9 mouse cellular contexts compared by ENCODE assay signal in genomic region chr4:138537210-138538083, GRCm38 (mm10).
A peak's percentile ranks its signal among the peaks of the same experiment; 100 is the strongest.
DNase-seq lines count a peak whose midpoint lies in the region; ATAC-seq and TF ChIP-seq lines count a peak whose summit lies in the region.
"Had no signal": no experiment of that assay in that cellular context is flagged by ENCODE, and none has a peak within 500 bp of the region (broad histone marks: within the 10 kb centered on the region; RNA-seq: fewer than 3 reads in every experiment).

No protein-coding gene starts in this region.

- no peaks in the 10 kb centered on the region for H3K27me3 ChIP-seq in lung, embryonic 14.5 days (ENCODE audit: insufficient read depth, low read length)
- no peaks in the 10 kb centered on the region for H3K27me3 ChIP-seq in embryonic facial prominence, embryonic 11.5 days (ENCODE audit: control insufficient read depth, insufficient read depth, low read length)
- H3K27me3 ChIP-seq in kidney, embryonic 14.5 days (ENCODE audit: control insufficient read depth, insufficient read depth, low read length), result no peaks in the 10 kb centered on the region

- ATAC-seq in lung, embryonic 14.5 days (ENCODE audit: insufficient read depth), result no peak
- no peak for ATAC-seq in embryonic facial prominence, embryonic 11.5 days (replicated peaks; ENCODE audit: insufficient number of reproducible peaks, low FRiP score, low TSS enrichment, low read depth)
- peak; percentile 57; the same call in 1 of the 2 replicates for ATAC-seq in kidney, embryonic 14.5 days (ENCODE audit: low FRiP score, low TSS enrichment)
- ATAC-seq in megakaryocyte-erythroid progenitor cell, adult 5-6 weeks (replicated peaks; ENCODE audit: low FRiP score, low TSS enrichment, poor library complexity, severe bottlenecking), result no peak

- peak; percentile 62 for DNase-seq in lung, embryonic 14.5 days
- DNase-seq in lung, postnatal 25 days (ENCODE audit: low spot score), result no peak
- peak; percentile 53 for DNase-seq in embryonic facial prominence, embryonic 11.5 days (ENCODE audit: low spot score)
- peak; percentile 24 for DNase-seq in lung, postnatal 14 days
- peak; percentile 79 to 86 for DNase-seq in right cerebral cortex, postnatal 36 days (ENCODE audit: low spot score in 2 of 2)
- DNase-seq in spleen, postnatal 4 days (ENCODE audit: low spot score in 2 of 2), result no peak

- H3K27ac ChIP-seq in lung, embryonic 14.5 days (ENCODE audit: low read depth), result no peak overlapping the region
- no peak overlapping the region for H3K27ac ChIP-seq in embryonic facial prominence, embryonic 11.5 days (replicated peaks; ENCODE audit: low read depth, low read length)
- H3K27ac ChIP-seq in kidney, embryonic 14.5 days (ENCODE audit: low read depth, low read length), result no peak overlapping the region
- H3K27ac ChIP-seq: heart, embryonic 13.5 days had no signal

- H3K4me1 ChIP-seq in lung, embryonic 14.5 days (ENCODE audit: insufficient read depth), result no peaks in the 10 kb centered on the region
- H3K4me1 ChIP-seq in embryonic facial prominence, embryonic 11.5 days (ENCODE audit: control insufficient read depth, insufficient read depth, low read length), result no peaks in the 10 kb centered on the region
- H3K4me1 ChIP-seq in kidney, embryonic 14.5 days (ENCODE audit: control insufficient read depth, insufficient read depth, low read length), result 0 out of 2 replicates have a peak, but pooled peaks cover 2% of the 10 kb centered on the region
- H3K4me1 ChIP-seq: heart, embryonic 13.5 days had no signal

- H3K9ac ChIP-seq in lung, embryonic 14.5 days, result no peak overlapping the region
- H3K9ac ChIP-seq in embryonic facial prominence, embryonic 11.5 days (replicated peaks; ENCODE audit: low read length), result no peak overlapping the region
- no peak overlapping the region for H3K9ac ChIP-seq in kidney, embryonic 14.5 days (ENCODE audit: low read depth, low read length)
- H3K9ac ChIP-seq: heart, embryonic 13.5 days had no signal

- peak; percentile 38; the same call in 1 of the 2 replicates for TF ChIP-seq CTCF in lung, embryonic 14.5 days (IDR thresholded peaks at IDR 0.05; ENCODE audit: low read depth)

- H3K36me3 ChIP-seq in lung, embryonic 14.5 days (ENCODE audit: insufficient read depth), result no peaks in the 10 kb centered on the region
- no peaks in the 10 kb centered on the region for H3K36me3 ChIP-seq in embryonic facial prominence, embryonic 11.5 days (replicated peaks; ENCODE audit: control insufficient read depth, insufficient read depth, low read depth, low read length)
- H3K36me3 ChIP-seq in kidney, embryonic 14.5 days (ENCODE audit: control insufficient read depth, insufficient read depth, low read length), result no peaks in the 10 kb centered on the region
- H3K36me3 ChIP-seq: heart, embryonic 13.5 days had no signal

- no peak overlapping the region for H3K4me3 ChIP-seq in lung, embryonic 14.5 days (ENCODE audit: low read depth, low read length)
- no peak overlapping the region for H3K4me3 ChIP-seq in embryonic facial prominence, embryonic 11.5 days (ENCODE audit: low read depth, low read length)
- H3K4me3 ChIP-seq in kidney, embryonic 14.5 days (ENCODE audit: low read length), result no peak overlapping the region
- H3K4me3 ChIP-seq: heart, embryonic 13.5 days had no signal

- no peaks in the 10 kb centered on the region for H3K9me3 ChIP-seq in lung, embryonic 14.5 days (ENCODE audit: low read depth, low read length)
- no peaks in the 10 kb centered on the region for H3K9me3 ChIP-seq in embryonic facial prominence, embryonic 11.5 days (replicated peaks; ENCODE audit: control insufficient read depth, low read length)
- H3K9me3 ChIP-seq in kidney, embryonic 14.5 days (ENCODE audit: control insufficient read depth, low read length), result no peaks in the 10 kb centered on the region

- WGBS in lung, embryonic 14.5 days, result 26% methylated on average over 10 of the region's 10 CpGs
- WGBS in embryonic facial prominence, embryonic 11.5 days, result 34% methylated on average over 10 of the region's 10 CpGs
- 30% methylated on average over 10 of the region's 10 CpGs for WGBS in kidney, embryonic 14.5 days

- H3K4me2 ChIP-seq in lung, embryonic 14.5 days, result no peak overlapping the region
- no peak overlapping the region for H3K4me2 ChIP-seq in embryonic facial prominence, embryonic 11.5 days (ENCODE audit: low read depth, low read length)
- no peak overlapping the region for H3K4me2 ChIP-seq in kidney, embryonic 14.5 days (replicated peaks; ENCODE audit: low read depth, low read length)
- H3K4me2 ChIP-seq: heart, embryonic 13.5 days had no signal

Comparison
In these comparisons a context has a peak if more than half of its experiments do, and no peak if none do; other contexts are left out.
1. DNase-seq: peak in lung, embryonic 14.5 days (single experiment), embryonic facial prominence, embryonic 11.5 days (single experiment), lung, postnatal 14 days (single experiment) and right cerebral cortex, postnatal 36 days (2 of 2); none in lung, postnatal 25 days (single experiment) and spleen, postnatal 4 days (0 of 2).